Mouse (Mus musculus): ENCODE results near the gene Angpt4. TPM values are rescaled to one million over a fixed set of nuclear protein-coding genes. Genes with fewer than 3 reads are reported as not detected.
A peak's percentile ranks its signal among the peaks of the same experiment; 100 is the strongest.

The Angpt4 gene
- polyA plus RNA-seq, 1 experiment from 2014 or later: 0.06 TPM

- Histone ChIP-seq H3K4me1 (peaks cover 56% of the 10 kb centered on the region), H3K4me3 (peak within 1 kb of the TSS; percentile 89)
- WGBS: under 1% methylated on average over 46 of the region's 46 CpGs
Measured at GRCm38 (mm10) chr2:151979470-151980354, 68.7 kb downstream of the Angpt4 start, which contains the start of gene Fam110a. Gene Fam110a, minus strand, starts transcription at chr2:151980219.

GRCm38 (mm10) chr2:151980355-151980693 is 69.3 kb downstream of the Angpt4 start:
- Histone ChIP-seq H3K27ac (replicated peaks) (peak overlapping the region; percentile 97), H3K4me1 (peaks cover 54% of the 10 kb centered on the region), H3K36me3 (peaks cover 25% of the 10 kb centered on the region), H3K4me3 (peak overlapping the region; percentile 89), H3K9me3 (replicated peaks) (no peaks in the 10 kb centered on the region), H3K27me3 (ENCODE audit: low read depth, poor library complexity, severe bottlenecking) (peaks cover 5% of the 10 kb centered on the region)
- no peak for DNase-seq (ENCODE audit: low spot score)
- WGBS: 34% methylated on average over 3 of the region's 3 CpGs

More at GRCm38 (mm10) chr2:151979470-151980354, 68.7 kb downstream of the Angpt4 start, which contains the start of gene Fam110a:
- peak within 1 kb of the TSS; percentile 97 for H3K27ac ChIP-seq (replicated peaks)
- peaks cover 25% of the 10 kb centered on the region for H3K36me3 ChIP-seq
- H3K27me3 ChIP-seq (ENCODE audit: low read depth, poor library complexity, severe bottlenecking): peaks cover 11% of the 10 kb centered on the region
- no peaks in the 10 kb centered on the region for H3K9me3 ChIP-seq (replicated peaks)
- peak; percentile 93 for DNase-seq (ENCODE audit: low spot score)

- H3K4me3 ChIP-seq: no peak overlapping the region
- no peaks in the 10 kb centered on the region for H3K9me3 ChIP-seq (replicated peaks)
- WGBS: 86% methylated on average over 6 of the region's 6 CpGs
- peaks cover 46% of the 10 kb centered on the region for H3K4me1 ChIP-seq
- no peaks in the 10 kb centered on the region for H3K27me3 ChIP-seq (ENCODE audit: low read depth, poor library complexity, severe bottlenecking)
- DNase-seq (ENCODE audit: low spot score): no peak
- H3K27ac ChIP-seq (replicated peaks): no peak overlapping the region
- peaks cover 16% of the 10 kb centered on the region for H3K36me3 ChIP-seq
Measured at GRCm38 (mm10) chr2:151981268-151981667, 70.3 kb downstream of the Angpt4 start.

GRCm38 (mm10) chr2:151982476-151982875 is 71.5 kb downstream of the Angpt4 start:
- H3K27me3 ChIP-seq (ENCODE audit: low read depth, poor library complexity, severe bottlenecking): no peaks in the 10 kb centered on the region
- no peak overlapping the region for H3K27ac ChIP-seq (replicated peaks)
- no peak overlapping the region for H3K4me3 ChIP-seq
- peaks cover 35% of the 10 kb centered on the region for H3K4me1 ChIP-seq
- H3K36me3 ChIP-seq: peaks cover 4% of the 10 kb centered on the region
- no peak for DNase-seq (ENCODE audit: low spot score)
- H3K9me3 ChIP-seq (replicated peaks): no peaks in the 10 kb centered on the region

- Histone ChIP-seq H3K27ac (replicated peaks) (0 out of 2 replicates have a peak overlapping the region, but pooled peaks have one; percentile 0), H3K4me1 (peaks cover 20% of the 10 kb centered on the region), H3K9me3 (replicated peaks) (no peaks in the 10 kb centered on the region), H3K27me3 (ENCODE audit: low read depth, poor library complexity, severe bottlenecking) (no peaks in the 10 kb centered on the region), H3K36me3 (no peaks in the 10 kb centered on the region), H3K4me3 (no peak overlapping the region)
- DNase-seq (ENCODE audit: low spot score): no peak
- 81% methylated on average over 9 of the region's 9 CpGs for WGBS
Measured at GRCm38 (mm10) chr2:151984019-151984418, 73.0 kb downstream of the Angpt4 start.

- no peak for DNase-seq (ENCODE audit: low spot score)
- H3K9me3 ChIP-seq (replicated peaks): no peaks in the 10 kb centered on the region
- H3K36me3 ChIP-seq: no peaks in the 10 kb centered on the region
- H3K4me1 ChIP-seq: peaks cover 8% of the 10 kb centered on the region
- H3K27me3 ChIP-seq (ENCODE audit: low read depth, poor library complexity, severe bottlenecking): no peaks in the 10 kb centered on the region
- H3K4me3 ChIP-seq: no peak overlapping the region
- no peak overlapping the region for H3K27ac ChIP-seq (replicated peaks)
- 74% methylated on average over 7 of the region's 7 CpGs for WGBS
Measured at GRCm38 (mm10) chr2:151985426-151986172, 74.6 kb downstream of the Angpt4 start.

DNA sequence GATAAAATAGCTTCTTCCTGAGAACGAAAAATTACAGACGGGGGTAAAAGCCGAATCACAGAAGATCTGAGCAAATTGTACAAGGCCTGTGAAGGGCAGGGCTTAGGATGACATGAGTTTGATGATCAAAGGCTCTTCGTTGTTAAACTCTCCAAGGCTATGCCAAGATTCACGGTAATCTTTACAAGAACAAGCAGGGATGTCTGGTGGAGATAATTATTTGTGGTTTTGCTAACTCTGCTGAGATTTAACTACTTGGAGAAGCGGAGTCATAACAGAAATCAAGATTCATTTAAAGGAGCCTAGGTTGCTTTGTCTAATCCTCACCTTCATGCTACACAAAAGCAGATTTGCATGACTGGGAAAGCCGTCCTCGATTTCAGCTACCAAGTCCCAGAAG is 75.9 kb downstream of the Angpt4 start:
- Histone ChIP-seq H3K4me3 (no peak overlapping the region), H3K9me3 (replicated peaks) (no peaks in the 10 kb centered on the region), H3K36me3 (no peaks in the 10 kb centered on the region), H3K4me1 (peaks cover 18% of the 10 kb centered on the region), H3K27me3 (ENCODE audit: low read depth, poor library complexity, severe bottlenecking) (no peaks in the 10 kb centered on the region), H3K27ac (replicated peaks) (no peak overlapping the region)
- DNase-seq (ENCODE audit: low spot score): no peak
- WGBS: 85% methylated on average over 8 of the region's 8 CpGs

DNA sequence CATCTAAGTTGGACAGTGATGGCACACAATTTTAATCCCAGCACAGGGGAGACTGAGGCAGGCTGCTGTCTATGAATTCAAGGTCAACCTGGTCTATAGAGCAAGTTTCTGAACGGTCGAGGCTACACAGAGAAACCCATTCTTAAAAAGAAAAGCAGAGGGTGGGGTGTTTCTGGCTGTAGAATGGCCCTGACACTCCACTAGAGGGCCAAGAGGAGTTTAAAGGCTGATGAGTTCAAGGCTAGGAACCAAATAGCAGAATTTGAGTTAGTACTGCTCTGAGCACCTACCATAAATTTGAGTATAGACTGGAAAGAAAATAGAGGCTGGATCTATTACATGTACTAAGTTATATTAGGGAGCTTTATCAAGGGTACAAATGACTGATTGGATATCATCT is 78.0 kb downstream of the Angpt4 start:
- Histone ChIP-seq H3K4me1 (peaks cover 21% of the 10 kb centered on the region), H3K27ac (replicated peaks) (no peak overlapping the region), H3K36me3 (no peaks in the 10 kb centered on the region), H3K27me3 (ENCODE audit: low read depth, poor library complexity, severe bottlenecking) (peaks cover 14% of the 10 kb centered on the region), H3K9me3 (replicated peaks) (no peaks in the 10 kb centered on the region), H3K4me3 (no peak overlapping the region)
- DNase-seq (ENCODE audit: low spot score): no peak
- 84% methylated on average over 2 of the region's 2 CpGs for WGBS

- Histone ChIP-seq H3K9me3 (replicated peaks) (no peaks in the 10 kb centered on the region), H3K27me3 (ENCODE audit: low read depth, poor library complexity, severe bottlenecking) (peaks cover 34% of the 10 kb centered on the region), H3K4me3 (no peak overlapping the region), H3K36me3 (no peaks in the 10 kb centered on the region), H3K4me1 (peaks cover 28% of the 10 kb centered on the region), H3K27ac (replicated peaks) (peak overlapping the region; percentile 73; the same call in 1 of the 2 replicates)
- 31% methylated on average over 1 of the region's 1 CpGs for WGBS
- peak; percentile 48 for DNase-seq (ENCODE audit: low spot score)
Measured at GRCm38 (mm10) chr2:151990985-151991394, 80.0 kb downstream of the Angpt4 start.

DNA sequence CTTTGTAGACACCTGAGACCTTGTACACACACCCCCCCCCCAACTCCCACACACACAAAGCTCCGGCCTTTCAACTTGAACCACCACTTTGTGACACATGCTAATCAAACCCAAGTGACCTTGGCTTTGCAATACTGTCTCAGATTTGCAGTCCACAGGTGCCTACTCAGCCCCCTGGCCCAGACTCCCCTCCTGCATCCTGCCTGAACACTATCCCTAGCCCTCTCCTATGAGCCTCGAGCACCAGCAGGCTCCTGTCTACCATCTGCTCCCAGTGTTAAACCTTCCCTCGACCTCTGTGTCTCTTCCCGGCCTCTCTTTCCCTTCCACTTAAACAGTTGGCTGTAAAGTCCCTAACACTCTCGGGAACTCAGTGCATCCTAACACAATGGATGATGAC is 80.4 kb downstream of the Angpt4 start:
- Histone ChIP-seq H3K4me3 (no peak overlapping the region), H3K9me3 (replicated peaks) (no peaks in the 10 kb centered on the region), H3K36me3 (no peaks in the 10 kb centered on the region), H3K27me3 (ENCODE audit: low read depth, poor library complexity, severe bottlenecking) (peaks cover 39% of the 10 kb centered on the region), H3K27ac (replicated peaks) (peak overlapping the region; percentile 73), H3K4me1 (peaks cover 28% of the 10 kb centered on the region)
- WGBS: 55% methylated on average over 5 of the region's 5 CpGs
- DNase-seq (ENCODE audit: low spot score): no peak

DNA sequence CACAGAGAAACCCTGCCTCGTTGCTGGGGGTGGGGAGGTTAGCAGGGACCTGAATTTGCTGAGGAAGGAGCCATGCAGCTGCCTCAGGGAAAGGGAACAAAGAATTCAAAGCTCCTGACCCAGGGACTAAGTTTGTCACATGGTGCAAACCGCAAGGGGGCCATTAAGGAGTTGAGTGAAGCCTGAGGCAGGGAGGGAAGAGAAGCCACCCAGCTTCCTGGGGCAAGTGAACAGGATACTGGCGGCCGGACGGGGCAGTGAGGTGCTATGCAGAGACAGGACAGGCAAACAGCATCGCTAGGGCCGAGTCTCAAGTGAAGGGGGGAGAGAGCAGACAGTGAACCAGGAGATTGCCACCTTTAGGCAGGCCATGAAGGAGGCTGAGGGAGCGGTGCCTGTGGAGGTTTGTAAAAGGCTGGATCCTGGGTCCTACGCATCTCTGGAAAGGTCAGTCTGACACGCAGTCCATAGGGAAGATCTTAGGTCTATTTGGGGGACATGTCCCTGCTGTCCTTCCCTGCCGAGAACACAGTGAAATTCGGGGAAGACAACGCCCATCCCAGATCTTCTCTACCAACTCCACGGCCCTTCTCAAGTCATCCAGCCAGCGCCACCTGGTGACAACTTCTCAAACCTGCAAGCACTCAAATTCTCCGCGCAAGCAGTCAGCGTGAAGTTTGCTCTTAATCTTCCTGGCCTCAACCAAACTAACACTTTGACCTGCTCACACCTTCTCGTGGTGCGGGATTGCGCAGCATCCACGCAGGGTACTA is 83.5 kb downstream of the Angpt4 start:
- Histone ChIP-seq H3K27me3 (ENCODE audit: low read depth, poor library complexity, severe bottlenecking) (peaks cover 70% of the 10 kb centered on the region), H3K4me3 (peak overlapping the region; percentile 38), H3K4me1 (peaks cover 32% of the 10 kb centered on the region), H3K9me3 (replicated peaks) (no peaks in the 10 kb centered on the region), H3K36me3 (no peaks in the 10 kb centered on the region), H3K27ac (replicated peaks) (0 out of 2 replicates have a peak overlapping the region, but pooled peaks have one; percentile 65)
- DNase-seq (ENCODE audit: low spot score): peak; percentile 77
- 9% methylated on average over 22 of the region's 22 CpGs for WGBS
